Mouse (Mus musculus) lung, adult 2 months (tissue): ENCODE results near the gene Hs6st3.

ENCODE experiments used
- CTCF ChIP-seq: fragments of 200-500 bp; IDR thresholded peaks from 2 replicates; pipeline ENCODE4 v1.5.1; 2011; ENCODE audit warnings: mild to moderate bottlenecking, low read length, control low read depth; ENCODE audit not compliant: insufficient read depth
- POLR2A ChIP-seq: fragments of 200-500 bp; IDR thresholded peaks from 2 replicates; pipeline ENCODE4 v1.6.1; 2011; ENCODE audit warnings: low read depth, mild to moderate bottlenecking, control low read depth, low read length, borderline replicate concordance; ENCODE audit errors: extremely low read depth

DNA sequence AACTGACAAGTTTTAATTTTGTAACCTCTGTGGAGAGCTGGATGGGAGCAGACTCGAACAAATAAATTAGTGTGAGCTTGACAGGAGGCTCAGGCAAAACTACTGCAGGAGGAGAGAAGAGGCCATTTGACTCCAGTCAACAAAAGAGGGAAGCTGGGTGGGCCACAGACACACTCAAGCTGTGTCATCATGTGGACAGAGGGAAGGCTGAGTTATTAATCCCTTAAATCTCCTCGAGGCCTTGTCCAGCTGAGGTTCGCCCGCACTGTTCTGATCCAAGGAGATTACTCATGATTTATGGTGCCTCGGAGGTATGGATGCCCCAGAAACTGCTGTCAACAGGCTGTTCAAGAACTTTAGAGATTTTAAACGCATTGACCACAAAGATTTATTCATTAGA lies 776.4 kb downstream of the Hs6st3 start:
- no peak for TF ChIP-seq CTCF
- TF ChIP-seq POLR2A: no peak
